Mouse (Mus musculus) neural tube, embryonic 15.5 days (tissue): Measurements from ENCODE around the gene Mrps36. TPM values are rescaled to one million over a fixed set of nuclear protein-coding genes. Genes with fewer than 3 reads are reported as not detected.
"Not testable (repeated sequence)": the region's sequence is repeated elsewhere in the genome, so short reads cannot be mapped to it uniquely, and the experiment has no call there.

Experiments
- ATAC-seq: fragments of 200-750 bp; cut with Nextera tagmentation; 2 replicates; pipeline ENCODE4 v1.8.0; 2017; ENCODE audit warnings: mild to moderate bottlenecking, moderate TSS enrichment, moderate library complexity; ENCODE audit not compliant: low FRiP score
- H3K27ac ChIP-seq: fragments of 300-500 bp; sonication (generic); replicated peaks from 2 replicates; pipeline ENCODE4 v1.5.1; 2015; ENCODE audit warnings: mild to moderate bottlenecking, inconsistent platforms
- H3K27me3 ChIP-seq: fragments of 300-500 bp; sonication (generic); replicated peaks from 2 replicates; pipeline ENCODE4 v1.6.1; 2015; ENCODE audit warnings: inconsistent platforms
- H3K36me3 ChIP-seq: fragments of 300-500 bp; sonication (generic); 2 replicates; pipeline ENCODE4 v1.6.1; 2015; ENCODE audit warnings: inconsistent platforms
- H3K4me1 ChIP-seq: fragments of 300-500 bp; sonication (generic); 2 replicates; pipeline ENCODE4 v1.6.1; 2015; ENCODE audit warnings: inconsistent platforms
- H3K4me2 ChIP-seq: fragments of 300-500 bp; sonication (generic); 2 replicates; pipeline ENCODE4 v1.6.1; 2015; ENCODE audit warnings: inconsistent platforms, mild to moderate bottlenecking, moderate library complexity
- H3K4me3 ChIP-seq: fragments of 300-500 bp; sonication (generic); replicated peaks from 2 replicates; pipeline ENCODE4 v1.5.1; 2015; ENCODE audit warnings: mild to moderate bottlenecking, inconsistent platforms
- H3K9ac ChIP-seq: fragments of 300-500 bp; sonication (generic); replicated peaks from 2 replicates; pipeline ENCODE4 v1.6.1; 2015; ENCODE audit warnings: mild to moderate bottlenecking, inconsistent platforms
- H3K9me3 ChIP-seq: fragments of 300-500 bp; sonication (generic); replicated peaks from 2 replicates; pipeline ENCODE4 v1.6.1; 2016; ENCODE audit warnings: inconsistent platforms
- WGBS: fragments of 180-500 bp; shearing (Covaris S2); methylation state at CpG from one replicate; pipeline ENCODE4 v1.1.7; 2015; ENCODE audit warnings: mixed read lengths; 5-methylcytosine and 5-hydroxymethylcytosine counted together
- polyA plus RNA-seq: library from polyadenylated mRNA; unstranded; fragments of >200 nt; fragmentation: Nextera tagmentation; extraction: Ambion mirVana; gene quantifications from 2 replicates; pipeline ENCODE4 v1.2.1, GENCODE M21; 2015

The Mrps36 gene
- polyA plus RNA-seq, 1 experiment from 2014 or later, result 168 TPM

GRCm38 (mm10) chr13:100755329-100755728 lies 10.9 kb upstream of the Mrps36 start:
- Histone ChIP-seq H3K36me3 (no peaks in the 10 kb centered on the region), H3K9me3 (no peaks in the 10 kb centered on the region), H3K4me3 (no peak overlapping the region), H3K4me2 (no peak overlapping the region), H3K27ac (no peak overlapping the region), H3K4me1 (no peaks in the 10 kb centered on the region), H3K9ac (no peak overlapping the region), H3K27me3 (no peaks in the 10 kb centered on the region)
- 95% methylated on average over 2 of the region's 2 CpGs for WGBS
- ATAC-seq, result no peak

GRCm38 (mm10) chr13:100754186-100754585 lies 9.7 kb upstream of the Mrps36 start:
- 71% methylated on average over 4 of the region's 4 CpGs for WGBS
- Histone ChIP-seq H3K36me3 (no peaks in the 10 kb centered on the region), H3K4me2 (no peak overlapping the region), H3K27ac (no peak overlapping the region), H3K4me1 (no peaks in the 10 kb centered on the region), H3K27me3 (no peaks in the 10 kb centered on the region), H3K9ac (no peak overlapping the region), H3K4me3 (no peak overlapping the region), H3K9me3 (no peaks in the 10 kb centered on the region)
- ATAC-seq, result no peak

GRCm38 (mm10) chr13:100753011-100753410 lies 8.6 kb upstream of the Mrps36 start:
- ATAC-seq, result no peak
- Histone ChIP-seq H3K4me1 (no peaks in the 10 kb centered on the region), H3K36me3 (no peaks in the 10 kb centered on the region), H3K27me3 (no peaks in the 10 kb centered on the region), H3K9me3 (no peaks in the 10 kb centered on the region), H3K4me3 (no peak overlapping the region), H3K9ac (no peak overlapping the region), H3K27ac (no peak overlapping the region), H3K4me2 (no peak overlapping the region)
- WGBS, result 88% methylated on average over 6 of the region's 6 CpGs

GRCm38 (mm10) chr13:100752529-100752928 lies 8.1 kb upstream of the Mrps36 start:
- H3K27ac ChIP-seq, result no peak overlapping the region
- no peaks in the 10 kb centered on the region for H3K4me1 ChIP-seq
- no peak overlapping the region for H3K4me3 ChIP-seq
- 93% methylated on average over 8 of the region's 8 CpGs for WGBS
- H3K36me3 ChIP-seq, result no peaks in the 10 kb centered on the region
- H3K9me3 ChIP-seq, result no peaks in the 10 kb centered on the region
- ATAC-seq, result no peak
- H3K27me3 ChIP-seq, result no peaks in the 10 kb centered on the region
- no peak overlapping the region for H3K4me2 ChIP-seq
- no peak overlapping the region for H3K9ac ChIP-seq

- H3K4me3 ChIP-seq, result no peak overlapping the region
- no peak for ATAC-seq
- no peaks in the 10 kb centered on the region for H3K27me3 ChIP-seq
- no peak overlapping the region for H3K9ac ChIP-seq
- WGBS, result 86% methylated on average over 3 of the region's 3 CpGs
- no peaks in the 10 kb centered on the region for H3K4me1 ChIP-seq
- no peak overlapping the region for H3K27ac ChIP-seq
- H3K9me3 ChIP-seq, result no peaks in the 10 kb centered on the region
- H3K4me2 ChIP-seq, result no peak overlapping the region
- no peaks in the 10 kb centered on the region for H3K36me3 ChIP-seq
Measured at GRCm38 (mm10) chr13:100751402-100751801, 6.9 kb upstream of the Mrps36 start.

- Histone ChIP-seq H3K4me1 (no peaks in the 10 kb centered on the region), H3K27ac (no peak overlapping the region), H3K4me2 (no peak overlapping the region), H3K4me3 (no peak overlapping the region), H3K36me3 (no peaks in the 10 kb centered on the region), H3K9ac (no peak overlapping the region), H3K9me3 (no peaks in the 10 kb centered on the region), H3K27me3 (no peaks in the 10 kb centered on the region)
- ATAC-seq, result no peak
- WGBS, result 82% methylated on average over 5 of the region's 5 CpGs
Measured at GRCm38 (mm10) chr13:100750799-100751198, 6.3 kb upstream of the Mrps36 start.

- H3K4me2 ChIP-seq, result no peak overlapping the region
- ATAC-seq, result no peak
- H3K4me1 ChIP-seq, result peaks cover 5% of the 10 kb centered on the region
- no peak overlapping the region for H3K9ac ChIP-seq
- H3K9me3 ChIP-seq, result no peaks in the 10 kb centered on the region
- no peak overlapping the region for H3K4me3 ChIP-seq
- H3K36me3 ChIP-seq, result no peaks in the 10 kb centered on the region
- no peak overlapping the region for H3K27ac ChIP-seq
- 52% methylated on average over 8 of the region's 8 CpGs for WGBS
- H3K27me3 ChIP-seq, result no peaks in the 10 kb centered on the region
Measured at GRCm38 (mm10) chr13:100748638-100749037, 4.2 kb upstream of the Mrps36 start.

- no peak for ATAC-seq
- Histone ChIP-seq H3K9ac (no peak overlapping the region), H3K27ac (no peak overlapping the region), H3K36me3 (no peaks in the 10 kb centered on the region), H3K27me3 (no peaks in the 10 kb centered on the region), H3K9me3 (no peaks in the 10 kb centered on the region), H3K4me2 (no peak overlapping the region), H3K4me1 (peaks cover 20% of the 10 kb centered on the region), H3K4me3 (no peak overlapping the region)
- 89% methylated on average over 3 of the region's 3 CpGs for WGBS
Measured at GRCm38 (mm10) chr13:100746090-100746489, 1.6 kb upstream of the Mrps36 start.

- Histone ChIP-seq H3K36me3 (peaks cover 3% of the 10 kb centered on the region; the same call in 1 of the 2 replicates), H3K4me1 (peaks cover 20% of the 10 kb centered on the region), H3K9ac (peak overlapping the region; percentile 88), H3K9me3 (no peaks in the 10 kb centered on the region), H3K4me3 (peak overlapping the region; percentile 87), H3K4me2 (peak overlapping the region; percentile 65), H3K27me3 (no peaks in the 10 kb centered on the region), H3K27ac (peak overlapping the region; percentile 99)
- WGBS, result 64% methylated on average over 11 of the region's 11 CpGs
- ATAC-seq, result peak; percentile 55
Measured at GRCm38 (mm10) chr13:100743346-100744035, 968 bp downstream of the Mrps36 start.

- Histone ChIP-seq H3K4me3 (no peak overlapping the region), H3K9ac (no peak overlapping the region), H3K36me3 (peaks cover 9% of the 10 kb centered on the region), H3K27me3 (no peaks in the 10 kb centered on the region), H3K4me2 (peak overlapping the region; percentile 65), H3K4me1 (peaks cover 20% of the 10 kb centered on the region), H3K9me3 (no peaks in the 10 kb centered on the region), H3K27ac (no peak overlapping the region)
- ATAC-seq, result no peak
- 92% methylated on average over 5 of the region's 5 CpGs for WGBS
Measured at GRCm38 (mm10) chr13:100742831-100743230, 1.6 kb downstream of the Mrps36 start.

GRCm38 (mm10) chr13:100732756-100733155 lies 11.7 kb downstream of the Mrps36 start:
- H3K27ac ChIP-seq, result no peak overlapping the region
- 95% methylated on average over 2 of the region's 2 CpGs for WGBS

GRCm38 (mm10) chr13:100731462-100732046 lies 12.9 kb downstream of the Mrps36 start:
- Histone ChIP-seq H3K4me3 (peak overlapping the region; percentile 93; the same call in 1 of the 2 replicates), H3K4me2 (peak overlapping the region; percentile 84), H3K36me3 (peaks cover 19% of the 10 kb centered on the region), H3K27ac (peak overlapping the region; percentile 78), H3K4me1 (peaks cover 15% of the 10 kb centered on the region)
- not testable (repeated sequence) for ATAC-seq, H3K9me3 ChIP-seq, H3K9ac ChIP-seq, H3K27me3 ChIP-seq
- 85% methylated on average over 6 of the region's 6 CpGs for WGBS

More at GRCm38 (mm10) chr13:100732756-100733155, 11.7 kb downstream of the Mrps36 start:
- Histone ChIP-seq H3K4me3 (no peak overlapping the region), H3K27me3 (no peaks in the 10 kb centered on the region), H3K4me1 (peaks cover 15% of the 10 kb centered on the region), H3K4me2 (no peak overlapping the region), H3K36me3 (peaks cover 20% of the 10 kb centered on the region), H3K9me3 (no peaks in the 10 kb centered on the region), H3K9ac (no peak overlapping the region)
- ATAC-seq, result no peak
